Mouse (Mus musculus) stomach, embryonic 14.5 days (tissue): Measurements from ENCODE around the gene Rasa4. TPM values are rescaled to one million over a fixed set of nuclear protein-coding genes. Genes with fewer than 3 reads are reported as not detected.
"Not testable (repeated sequence)": the region's sequence is repeated elsewhere in the genome, so short reads cannot be mapped to it uniquely, and the experiment has no call there.

ENCODE experiments used
- ATAC-seq: fragments of 200-750 bp; cut with Nextera tagmentation; 2 replicates; pipeline ENCODE4 v1.8.0; 2017; ENCODE audit warnings: low read depth, moderate TSS enrichment; ENCODE audit not compliant: insufficient number of reproducible peaks, insufficient read depth, low FRiP score
- H3K27ac ChIP-seq: fragments of 300-500 bp; sonication (generic); 2 replicates; pipeline ENCODE4 v1.5.1; 2014; ENCODE audit warnings: mild to moderate bottlenecking, low read length, moderate library complexity, mixed read lengths
- H3K27me3 ChIP-seq: fragments of 300-500 bp; sonication (generic); 2 replicates; pipeline ENCODE4 v1.6.1; 2014; ENCODE audit warnings: low read length, control low read depth, mixed read lengths; ENCODE audit not compliant: control insufficient read depth, insufficient read depth
- H3K36me3 ChIP-seq: fragments of 300-500 bp; sonication (generic); 2 replicates; pipeline ENCODE4 v1.6.1; 2014; ENCODE audit warnings: mild to moderate bottlenecking, control low read depth, low read length, moderate library complexity, mixed read lengths; ENCODE audit not compliant: control insufficient read depth, insufficient read depth
- H3K4me1 ChIP-seq: fragments of 300-500 bp; sonication (generic); 2 replicates; pipeline ENCODE4 v1.6.1; 2014; ENCODE audit warnings: low read length, control low read depth, mixed read lengths; ENCODE audit not compliant: control insufficient read depth, insufficient read depth
- H3K4me2 ChIP-seq: fragments of 300-500 bp; sonication (generic); replicated peaks from 2 replicates; pipeline ENCODE4 v1.6.1; 2014; ENCODE audit warnings: low read depth, low read length, control low read depth
- H3K4me3 ChIP-seq: fragments of 300-500 bp; sonication (generic); 2 replicates; pipeline ENCODE4 v1.5.1; 2014; ENCODE audit warnings: low read depth, low read length, control low read depth
- H3K9ac ChIP-seq: fragments of 300-500 bp; sonication (generic); replicated peaks from 2 replicates; pipeline ENCODE4 v1.6.1; 2014; ENCODE audit warnings: low read depth, mild to moderate bottlenecking, control low read depth, low read length, moderate library complexity, mixed read lengths
- H3K9me3 ChIP-seq: fragments of 300-500 bp; sonication (generic); 2 replicates; pipeline ENCODE4 v1.6.1; 2016; ENCODE audit warnings: low read depth, low read length, control low read depth; ENCODE audit not compliant: control insufficient read depth
- WGBS: fragments of 180-500 bp; shearing (Covaris S2); extraction: QIAGEN DNeasy Blood & Tissue Kit; methylation state at CpG from one replicate; pipeline ENCODE4 v1.1.7; 2014; 5-methylcytosine and 5-hydroxymethylcytosine counted together
- polyA plus RNA-seq: library from polyadenylated mRNA; unstranded; fragments of >200 nt; fragmentation: Nextera tagmentation; extraction: Ambion mirVana; gene quantifications from 2 replicates; pipeline ENCODE4 v1.2.1, GENCODE M21; 2014

Gene Rasa4
- polyA plus RNA-seq, 1 experiment from 2014 or later = 11.0 TPM

DNA sequence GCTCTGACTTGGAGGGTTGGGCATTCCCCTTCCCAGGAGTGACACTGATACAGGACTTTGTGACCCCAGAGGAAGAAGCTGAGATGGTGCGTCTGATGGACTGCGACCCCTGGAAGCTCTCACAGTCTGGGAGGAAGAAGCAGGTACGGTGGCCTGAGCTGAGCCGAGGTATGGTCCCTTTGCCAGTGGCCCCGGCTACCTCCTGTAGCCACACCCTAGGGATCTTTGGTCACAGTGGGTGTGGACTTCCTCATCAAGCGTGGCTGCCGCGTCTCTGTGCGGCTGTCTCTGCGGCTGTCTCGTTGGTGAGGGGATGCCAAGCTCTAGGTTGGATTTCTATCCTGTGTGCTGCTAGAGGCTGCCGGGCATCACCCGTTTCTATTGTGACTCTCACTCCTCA is 55.7 kb downstream of the Rasa4 start:
- Histone ChIP-seq H3K27me3 (no peaks in the 10 kb centered on the region), H3K36me3 (peaks cover 28% of the 10 kb centered on the region), H3K4me3 (no peak overlapping the region), H3K9me3 (no peaks in the 10 kb centered on the region), H3K4me2 (no peak overlapping the region), H3K9ac (no peak overlapping the region), H3K27ac (no peak overlapping the region), H3K4me1 (peaks cover 12% of the 10 kb centered on the region)
- ATAC-seq = no peak
- WGBS = 96% methylated on average over 13 of the region's 13 CpGs

DNA sequence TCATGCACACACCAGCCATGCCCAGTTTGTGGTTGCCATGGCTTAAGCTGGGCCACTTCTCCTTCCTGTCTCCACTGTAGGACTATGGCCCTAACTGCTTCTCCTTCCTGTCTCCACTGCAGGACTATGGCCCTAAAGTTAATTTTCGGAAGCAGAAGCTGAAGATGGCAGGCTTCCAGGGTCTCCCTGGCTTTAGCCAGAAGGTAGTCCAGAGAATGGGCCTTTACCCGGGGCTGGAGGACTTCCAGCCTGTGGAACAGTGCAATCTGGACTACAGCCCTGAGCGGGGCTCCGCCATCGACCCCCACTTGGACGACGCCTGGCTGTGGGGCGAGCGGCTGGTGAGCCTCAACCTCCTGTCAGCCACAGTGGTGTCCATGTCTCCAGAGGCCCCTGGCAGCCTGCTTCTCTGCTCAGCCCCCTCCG is 56.4 kb downstream of the Rasa4 start:
- ATAC-seq = no peak
- WGBS = 95% methylated on average over 10 of the region's 10 CpGs
- peaks cover 12% of the 10 kb centered on the region for H3K4me1 ChIP-seq

DNA sequence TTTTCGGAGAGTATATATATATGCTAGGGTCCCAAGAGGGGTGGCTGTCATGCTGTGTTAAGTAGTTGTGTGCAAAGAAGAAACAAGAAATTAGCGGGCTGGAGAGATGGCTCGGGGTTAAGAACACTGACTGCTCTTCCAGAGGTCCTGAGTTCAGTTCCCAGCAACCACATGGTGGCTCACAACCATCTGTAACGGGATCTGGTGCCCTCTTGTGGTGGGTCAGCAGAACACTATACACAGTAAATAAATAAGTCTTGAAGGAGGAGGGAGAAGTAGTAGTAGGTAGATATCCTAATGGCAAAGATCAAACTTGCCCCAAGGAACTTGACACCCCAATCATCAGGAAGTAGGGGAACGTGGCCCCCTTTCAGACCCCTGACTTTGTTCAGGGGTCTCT is 59.0 kb downstream of the Rasa4 start:
- H3K27ac ChIP-seq = no peak overlapping the region
- H3K9ac ChIP-seq = no peak overlapping the region
- H3K9me3 ChIP-seq = no peaks in the 10 kb centered on the region
- H3K4me2 ChIP-seq = no peak overlapping the region
- no peak for ATAC-seq
- H3K4me1 ChIP-seq = peaks cover 4% of the 10 kb centered on the region; the same call in 1 of the 2 replicates
- no peaks in the 10 kb centered on the region for H3K27me3 ChIP-seq
- 89% methylated on average over 5 of the region's 5 CpGs for WGBS
- no peak overlapping the region for H3K4me3 ChIP-seq
- H3K36me3 ChIP-seq = peaks cover 28% of the 10 kb centered on the region

More for the DNA sequence above, 56.4 kb downstream of the Rasa4 start:
- Histone ChIP-seq H3K4me2 (no peak overlapping the region), H3K27ac (no peak overlapping the region), H3K27me3 (no peaks in the 10 kb centered on the region), H3K4me3 (no peak overlapping the region), H3K36me3 (peaks cover 28% of the 10 kb centered on the region), H3K9me3 (no peaks in the 10 kb centered on the region), H3K9ac (no peak overlapping the region)

- H3K4me2 ChIP-seq = no peak overlapping the region
- no peak overlapping the region for H3K9ac ChIP-seq
- peaks cover 4% of the 10 kb centered on the region; the same call in 1 of the 2 replicates for H3K4me1 ChIP-seq
- 88% methylated on average over 6 of the region's 6 CpGs for WGBS
- ATAC-seq = no peak
- H3K27me3 ChIP-seq = no peaks in the 10 kb centered on the region
- no peaks in the 10 kb centered on the region for H3K9me3 ChIP-seq
- no peak overlapping the region for H3K4me3 ChIP-seq
- peaks cover 28% of the 10 kb centered on the region for H3K36me3 ChIP-seq
- H3K27ac ChIP-seq = no peak overlapping the region
These were observed 59.5 kb downstream of the Rasa4 start for GRCm38 (mm10) chr5:136143161-136143755.

DNA sequence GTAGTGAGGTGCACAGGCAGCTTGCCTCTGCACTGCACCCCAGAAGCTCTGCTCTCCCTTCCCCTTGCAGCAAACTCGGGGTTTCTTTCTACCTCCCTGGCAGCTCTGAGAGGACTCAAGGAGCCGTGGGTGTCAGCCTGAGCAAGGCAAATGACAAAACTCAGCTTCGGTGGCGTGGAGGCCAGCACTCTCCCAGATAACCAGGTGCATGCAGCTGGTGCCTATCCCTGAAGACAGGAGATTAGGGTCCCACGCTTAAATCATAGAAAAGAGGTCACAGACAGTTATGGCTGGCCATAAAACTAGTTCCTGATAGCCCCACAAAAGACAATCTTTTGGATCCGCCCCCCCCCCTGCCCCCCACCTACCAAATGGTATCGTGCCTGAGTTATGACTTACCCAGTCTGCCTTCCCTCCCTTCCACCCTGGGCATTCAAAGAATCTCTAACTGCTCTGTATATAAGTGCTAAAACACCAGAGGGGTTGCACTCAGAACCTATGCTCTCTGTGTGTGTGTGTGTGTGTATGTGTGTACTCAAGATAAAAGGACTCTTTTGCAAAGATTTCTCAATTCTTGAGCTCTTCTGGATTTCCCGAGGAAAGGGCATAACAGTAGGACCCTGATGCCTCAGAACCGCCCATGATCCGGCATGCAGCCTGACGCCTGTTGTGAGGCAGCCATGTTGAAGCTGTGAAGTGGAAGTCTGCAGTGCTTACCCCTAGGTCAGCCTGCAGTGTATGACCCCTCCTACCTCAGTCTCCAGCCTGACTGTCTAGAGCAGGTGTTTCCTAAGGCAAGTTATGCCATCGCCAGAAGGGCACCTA is 61.1 kb downstream of the Rasa4 start:
- 42% methylated on average over 12 of the region's 12 CpGs for WGBS
- no peaks in the 10 kb centered on the region for H3K9me3 ChIP-seq
- H3K27ac ChIP-seq = no peak overlapping the region
- H3K4me3 ChIP-seq = no peak overlapping the region
- H3K36me3 ChIP-seq = peaks cover 21% of the 10 kb centered on the region
- H3K27me3 ChIP-seq = no peaks in the 10 kb centered on the region
- H3K4me1 ChIP-seq = peaks cover 4% of the 10 kb centered on the region; the same call in 1 of the 2 replicates
- no peak overlapping the region for H3K9ac ChIP-seq
- H3K4me2 ChIP-seq = no peak overlapping the region
- ATAC-seq = no peak

GRCm38 (mm10) chr5:136146936-136147335 is 63.2 kb downstream of the Rasa4 start:
- ATAC-seq = no peak
- 100% methylated on average over 1 of the region's 1 CpGs for WGBS

GRCm38 (mm10) chr5:136147704-136148103 is 64.0 kb downstream of the Rasa4 start:
- Histone ChIP-seq H3K4me1 (peaks cover 4% of the 10 kb centered on the region; the same call in 1 of the 2 replicates), H3K27ac (no peak overlapping the region), H3K4me2 (no peak overlapping the region), H3K4me3 (no peak overlapping the region), H3K36me3 (no peaks in the 10 kb centered on the region), H3K9ac (no peak overlapping the region), H3K27me3 (no peaks in the 10 kb centered on the region), H3K9me3 (no peaks in the 10 kb centered on the region)
- WGBS = 74% methylated on average over 8 of the region's 8 CpGs
- ATAC-seq = no peak

More at GRCm38 (mm10) chr5:136146936-136147335, 63.2 kb downstream of the Rasa4 start:
- H3K27ac ChIP-seq = no peak overlapping the region
- peaks cover 4% of the 10 kb centered on the region; the same call in 1 of the 2 replicates for H3K4me1 ChIP-seq
- no peaks in the 10 kb centered on the region for H3K9me3 ChIP-seq
- no peak overlapping the region for H3K4me2 ChIP-seq
- H3K4me3 ChIP-seq = no peak overlapping the region
- peaks cover 5% of the 10 kb centered on the region; the same call in 1 of the 2 replicates for H3K36me3 ChIP-seq
- no peak overlapping the region for H3K9ac ChIP-seq
- no peaks in the 10 kb centered on the region for H3K27me3 ChIP-seq

DNA sequence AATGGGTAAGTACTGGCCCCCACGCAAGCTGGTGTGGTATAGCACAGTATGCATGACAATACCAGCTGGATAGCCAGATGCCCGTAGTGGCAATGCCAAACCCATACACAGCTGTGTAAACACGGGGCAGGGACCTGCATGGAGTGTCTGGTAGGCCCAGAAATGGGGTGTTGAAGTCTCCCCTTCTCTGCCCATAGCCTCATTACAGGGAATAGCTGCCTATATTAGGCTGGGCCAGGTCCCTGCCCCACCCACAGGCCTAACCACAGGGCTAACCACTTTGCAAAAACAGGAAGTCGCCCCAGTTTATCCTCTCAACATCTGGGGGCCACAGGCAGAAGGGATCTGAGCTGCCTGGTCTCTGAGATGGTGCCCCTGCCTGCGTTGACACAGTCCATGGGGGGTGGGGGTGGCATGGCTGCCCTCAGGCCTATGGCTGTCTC is 65.4 kb downstream of the Rasa4 start:
- 69% methylated on average over 5 of the region's 5 CpGs for WGBS
- not testable (repeated sequence) for H3K36me3 ChIP-seq, H3K4me2 ChIP-seq, H3K27ac ChIP-seq, H3K4me1 ChIP-seq, H3K9ac ChIP-seq, ATAC-seq, H3K4me3 ChIP-seq, H3K27me3 ChIP-seq, H3K9me3 ChIP-seq
